Mouse (Mus musculus) liver, adult 2 months (tissue): ENCODE data around the gene Cdc42. TPM values are rescaled to one million over a fixed set of nuclear protein-coding genes. Genes with fewer than 3 reads are reported as not detected.

ENCODE experiments used
- DNase-seq: peaks from one replicate; pipeline ENCODE4 v3.0.0-alpha.2; 2011; ENCODE audit warnings: low read depth, low spot score; ENCODE audit errors: extremely low read depth
- H3K27ac ChIP-seq: fragments of 200-500 bp; replicated peaks from 2 replicates; pipeline ENCODE4 v1.5.1; 2012; ENCODE audit warnings: low read depth, mild to moderate bottlenecking, control low read depth, inconsistent platforms, low read length; ENCODE audit not compliant: insufficient read depth
- H3K27me3 ChIP-seq: fragments of 200-500 bp; 2 replicates; pipeline ENCODE4 v1.6.1; 2012; ENCODE audit warnings: mild to moderate bottlenecking, moderate library complexity, low read length, inconsistent platforms; ENCODE audit not compliant: control insufficient read depth, insufficient read depth
- H3K36me3 ChIP-seq: fragments of 200-500 bp; 2 replicates; pipeline ENCODE4 v1.6.1; 2012; ENCODE audit warnings: low read length, inconsistent platforms; ENCODE audit not compliant: control insufficient read depth, insufficient read depth
- H3K4me1 ChIP-seq: fragments of 200-500 bp; 2 replicates; pipeline ENCODE4 v1.6.1; 2011; ENCODE audit warnings: low read length; ENCODE audit not compliant: control insufficient read depth, insufficient read depth
- H3K4me3 ChIP-seq: fragments of 200-500 bp; 2 replicates; pipeline ENCODE4 v1.5.1; 2011; ENCODE audit warnings: low read depth, mild to moderate bottlenecking, control low read depth, low read length, moderate library complexity; ENCODE audit not compliant: insufficient read depth
- H3K79me2 ChIP-seq: fragments of 200-500 bp; 2 replicates; pipeline ENCODE4 v1.6.1; 2012; ENCODE audit warnings: inconsistent platforms, mild to moderate bottlenecking, low read length, moderate library complexity; ENCODE audit not compliant: control insufficient read depth, insufficient read depth
- H3K9ac ChIP-seq: fragments of 200-500 bp; 2 replicates; pipeline ENCODE4 v1.6.1; 2012; ENCODE audit warnings: low read depth, mild to moderate bottlenecking, control low read depth, inconsistent platforms, low read length
- CTCF ChIP-seq: fragments of 200-500 bp; IDR thresholded peaks from 2 replicates; pipeline ENCODE4 v1.5.1; 2011; ENCODE audit warnings: low read depth, low read length, control low read depth
- POLR2A ChIP-seq: fragments of 200-500 bp; IDR thresholded peaks from 2 replicates; pipeline ENCODE4 v1.6.1; 2011; ENCODE audit warnings: low read length, control low read depth; ENCODE audit not compliant: insufficient read depth; ENCODE audit errors: extremely low read depth
- whole genome bisulfite sequencing: fragments of 180-500 bp; shearing (Covaris S2); methylation state at CpG from one replicate; pipeline ENCODE4 v1.1.7; 2018; 5-methylcytosine and 5-hydroxymethylcytosine counted together
- polyA plus RNA-seq: library from polyadenylated mRNA; depleted of rRNA; stranded (reverse); fragments of >200 nt; gene quantifications from 2 replicates; pipeline ENCODE4 v1.2.3, GENCODE M21; 2012
- total RNA-seq: library from RNA; depleted of rRNA; stranded (reverse); fragments of >200 nt; gene quantifications from 2 replicates; pipeline ENCODE4 v1.2.3, GENCODE M21; 2014

Cdc42 gene
- total and polyA plus RNA-seq, 2 experiments = 35.8 to 131 TPM

GRCm38 (mm10) chr4:137367275-137368088 is 10.0 kb upstream of the Cdc42 start:
- TF ChIP-seq POLR2A = no peak
- TF ChIP-seq CTCF = no peak
- H3K4me3 ChIP-seq = no peak overlapping the region
- H3K27ac ChIP-seq = peak overlapping the region; percentile 56
- H3K36me3 ChIP-seq = no peaks in the 10 kb centered on the region
- H3K79me2 ChIP-seq = no peaks in the 10 kb centered on the region
- WGBS = 46% methylated on average over 5 of the region's 5 CpGs
- no peak overlapping the region for H3K9ac ChIP-seq
- DNase-seq = peak; percentile 50
- H3K4me1 ChIP-seq = peaks cover 4% of the 10 kb centered on the region; the same call in 1 of the 2 replicates
- H3K27me3 ChIP-seq = no peaks in the 10 kb centered on the region

- H3K79me2 ChIP-seq = no peaks in the 10 kb centered on the region
- DNase-seq = no peak
- WGBS = 88% methylated on average over 4 of the region's 4 CpGs
- no peak overlapping the region for H3K9ac ChIP-seq
- no peak overlapping the region for H3K4me3 ChIP-seq
- H3K36me3 ChIP-seq = no peaks in the 10 kb centered on the region
- no peak for TF ChIP-seq CTCF
- no peak for TF ChIP-seq POLR2A
- peaks cover 4% of the 10 kb centered on the region; the same call in 1 of the 2 replicates for H3K4me1 ChIP-seq
- no peaks in the 10 kb centered on the region for H3K27me3 ChIP-seq
- H3K27ac ChIP-seq = no peak overlapping the region
Measured at GRCm38 (mm10) chr4:137366097-137366496, 8.6 kb upstream of the Cdc42 start.

- no peak for TF ChIP-seq CTCF
- no peak for TF ChIP-seq POLR2A
- Histone ChIP-seq H3K79me2 (no peaks in the 10 kb centered on the region), H3K4me3 (no peak overlapping the region), H3K27me3 (no peaks in the 10 kb centered on the region), H3K27ac (no peak overlapping the region), H3K4me1 (peaks cover 3% of the 10 kb centered on the region; the same call in 1 of the 2 replicates), H3K9ac (no peak overlapping the region), H3K36me3 (no peaks in the 10 kb centered on the region)
- 90% methylated on average over 19 of the region's 19 CpGs for WGBS
- DNase-seq = no peak
Measured at GRCm38 (mm10) chr4:137365356-137366062, 8.0 kb upstream of the Cdc42 start.

- Histone ChIP-seq H3K9ac (no peak overlapping the region), H3K4me3 (no peak overlapping the region), H3K27me3 (no peaks in the 10 kb centered on the region), H3K4me1 (no peaks in the 10 kb centered on the region; the same call in 1 of the 2 replicates), H3K79me2 (no peaks in the 10 kb centered on the region), H3K36me3 (no peaks in the 10 kb centered on the region), H3K27ac (no peak overlapping the region)
- TF ChIP-seq POLR2A (no peak), CTCF (no peak)
- no peak for DNase-seq
- WGBS = 92% methylated on average over 6 of the region's 6 CpGs
Measured at GRCm38 (mm10) chr4:137364826-137365225, 7.3 kb upstream of the Cdc42 start.

- no peak overlapping the region for H3K27ac ChIP-seq
- H3K27me3 ChIP-seq = no peaks in the 10 kb centered on the region
- H3K4me1 ChIP-seq = no peaks in the 10 kb centered on the region
- 94% methylated on average over 3 of the region's 3 CpGs for WGBS
- TF ChIP-seq CTCF (no peak), POLR2A (no peak)
- no peak overlapping the region for H3K9ac ChIP-seq
- no peak overlapping the region for H3K4me3 ChIP-seq
- no peaks in the 10 kb centered on the region for H3K36me3 ChIP-seq
- H3K79me2 ChIP-seq = peaks cover 12% of the 10 kb centered on the region
- no peak for DNase-seq
Measured at GRCm38 (mm10) chr4:137360996-137361395, 3.5 kb upstream of the Cdc42 start.
